Mouse (Mus musculus) testis, adult 2 months (tissue): ENCODE results near the gene Micu1.

ENCODE experiments used
- CTCF ChIP-seq: fragments of 200-500 bp; IDR thresholded peaks from 2 replicates; pipeline ENCODE4 v1.5.1; 2012; ENCODE audit warnings: low read depth, mild to moderate bottlenecking, inconsistent platforms, low read length, moderate library complexity; ENCODE audit not compliant: control insufficient read depth, insufficient read depth, insufficient replicate concordance
- POLR2A ChIP-seq: fragments of 200-500 bp; IDR thresholded peaks from 2 replicates; pipeline ENCODE4 v1.6.1; 2012; ENCODE audit warnings: low read depth, mild to moderate bottlenecking, inconsistent platforms, low read length, moderate library complexity; ENCODE audit not compliant: control insufficient read depth

GRCm38 (mm10) chr10:59880029-59880386, 177.7 kb downstream of the Micu1 start:
- no peak for TF ChIP-seq POLR2A
- TF ChIP-seq CTCF: no peak
